Mouse (Mus musculus): ENCODE measurements at regions not wholly inside any gene's neighbourhood (a gene's known extent, or its start where the extent isn't known, plus 50 kb on each side); places are given as distances from the start of the nearest gene placed in this dataset.

- no peak for TF ChIP-seq ELF1 (IDR thresholded peaks at IDR 0.05; ENCODE audit: low read depth, low read length)
- TF ChIP-seq TBP (IDR thresholded peaks at IDR 0.05; ENCODE audit: low read depth, low read length), result no peak
- no peak for TF ChIP-seq EP300 (IDR thresholded peaks at IDR 0.05; ENCODE audit: low read depth in 1 of 2, low read length in 2 of 2)
- no peak for TF ChIP-seq MEF2A (IDR thresholded peaks at IDR 0.05; ENCODE audit: extremely low read depth, insufficient replicate concordance, low read depth, low read length, poor library complexity, severe bottlenecking)
- TF ChIP-seq MAX (IDR thresholded peaks at IDR 0.05; ENCODE audit: low read length), result no peak
- no peak for TF ChIP-seq MYB (IDR thresholded peaks at IDR 0.05; ENCODE audit: low read depth, low read length)
- no peak for TF ChIP-seq MYC (IDR thresholded peaks at IDR 0.05; ENCODE audit: low read depth, low read length)
- TF ChIP-seq ZNF384 (IDR thresholded peaks at IDR 0.05; ENCODE audit: low read depth, low read length), result no peak
- no peak for TF ChIP-seq ZC3H11A (IDR thresholded peaks at IDR 0.05; ENCODE audit: low read depth, low read length)
Observed at GRCm38 (mm10) chr1:155028147-155028546, 71.3 kb downstream of the Ier5 start.

Data from MEL (cell line).